Mouse (Mus musculus): ENCODE measurements around the gene Vipas39. TPM values are rescaled to one million over a fixed set of nuclear protein-coding genes. Genes with fewer than 3 reads are reported as not detected.

Gene Vipas39
- polyA plus RNA-seq, 1 experiment from 2014 or later = 8.2 TPM

GRCm38 (mm10) chr12:87266827-87267603 is 959 bp upstream of the Vipas39 start:
- peaks cover 25% of the 10 kb centered on the region for H3K4me1 ChIP-seq (replicated peaks)
- peak overlapping the region; percentile 84 for H3K4me3 ChIP-seq (replicated peaks)
- no peaks in the 10 kb centered on the region for H3K9me3 ChIP-seq (replicated peaks)
- ATAC-seq (ENCODE audit: insufficient read depth) = peak; percentile 41
- peak overlapping the region; percentile 94 for H3K27ac ChIP-seq (replicated peaks)
- WGBS (ENCODE audit: insufficient replicate concordance) = under 1% methylated on average over 31 of the region's 31 CpGs
- no peaks in the 10 kb centered on the region for H3K27me3 ChIP-seq
- H3K9ac ChIP-seq = peak overlapping the region; percentile 88
- peaks cover 47% of the 10 kb centered on the region for H3K36me3 ChIP-seq (replicated peaks)
- H3K4me2 ChIP-seq = peak overlapping the region; percentile 86

GRCm38 (mm10) chr12:87265444-87265843 is 612 bp downstream of the Vipas39 start:
- Histone ChIP-seq H3K4me1 (replicated peaks) (peaks cover 25% of the 10 kb centered on the region), H3K27me3 (no peaks in the 10 kb centered on the region), H3K27ac (replicated peaks) (peak overlapping the region; percentile 74), H3K36me3 (replicated peaks) (peaks cover 44% of the 10 kb centered on the region), H3K4me2 (peak overlapping the region; percentile 86), H3K9me3 (replicated peaks) (no peaks in the 10 kb centered on the region), H3K9ac (peak overlapping the region; percentile 88), H3K4me3 (replicated peaks) (peak overlapping the region; percentile 84)
- ATAC-seq (ENCODE audit: insufficient read depth) = no peak
- 21% methylated on average over 11 of the region's 11 CpGs for WGBS (ENCODE audit: insufficient replicate concordance)

GRCm38 (mm10) chr12:87260562-87260961 is 5.5 kb downstream of the Vipas39 start:
- no peak for ATAC-seq (ENCODE audit: insufficient read depth)
- H3K4me1 ChIP-seq (replicated peaks) = peaks cover 17% of the 10 kb centered on the region
- 81% methylated on average over 8 of the region's 8 CpGs for WGBS (ENCODE audit: insufficient replicate concordance)
- no peak overlapping the region for H3K9ac ChIP-seq
- no peak overlapping the region for H3K4me3 ChIP-seq (replicated peaks)
- peaks cover 44% of the 10 kb centered on the region for H3K36me3 ChIP-seq (replicated peaks)
- H3K27ac ChIP-seq (replicated peaks) = no peak overlapping the region
- H3K27me3 ChIP-seq = no peaks in the 10 kb centered on the region
- no peak overlapping the region for H3K4me2 ChIP-seq
- no peaks in the 10 kb centered on the region for H3K9me3 ChIP-seq (replicated peaks)

- Histone ChIP-seq H3K27ac (replicated peaks) (no peak overlapping the region), H3K4me2 (no peak overlapping the region), H3K36me3 (replicated peaks) (peaks cover 54% of the 10 kb centered on the region), H3K9ac (no peak overlapping the region), H3K4me3 (replicated peaks) (no peak overlapping the region), H3K4me1 (replicated peaks) (peaks cover 8% of the 10 kb centered on the region), H3K9me3 (replicated peaks) (no peaks in the 10 kb centered on the region), H3K27me3 (no peaks in the 10 kb centered on the region)
- ATAC-seq (ENCODE audit: insufficient read depth) = 0 out of 2 replicates have a peak, but pooled peaks have one; percentile 42
- 76% methylated on average over 5 of the region's 5 CpGs for WGBS (ENCODE audit: insufficient replicate concordance)
These were observed 9.4 kb downstream of the Vipas39 start for GRCm38 (mm10) chr12:87256629-87257028.

GRCm38 (mm10) chr12:87253878-87254277 is 12.2 kb downstream of the Vipas39 start:
- WGBS (ENCODE audit: insufficient replicate concordance) = 86% methylated on average over 6 of the region's 6 CpGs

GRCm38 (mm10) chr12:87250161-87250560 is 15.9 kb downstream of the Vipas39 start:
- 35% methylated on average over 6 of the region's 6 CpGs for WGBS (ENCODE audit: insufficient replicate concordance)
- H3K4me1 ChIP-seq (replicated peaks) = peaks cover 13% of the 10 kb centered on the region
- peak overlapping the region; percentile 7; the same call in 1 of the 2 replicates for H3K4me2 ChIP-seq
- H3K36me3 ChIP-seq (replicated peaks) = peaks cover 52% of the 10 kb centered on the region
- H3K27me3 ChIP-seq = no peaks in the 10 kb centered on the region
- peak; percentile 60; the same call in 1 of the 2 replicates for ATAC-seq (ENCODE audit: insufficient read depth)
- H3K27ac ChIP-seq (replicated peaks) = no peak overlapping the region
- H3K9ac ChIP-seq = no peak overlapping the region
- no peaks in the 10 kb centered on the region for H3K9me3 ChIP-seq (replicated peaks)
- H3K4me3 ChIP-seq (replicated peaks) = no peak overlapping the region

More at GRCm38 (mm10) chr12:87253878-87254277, 12.2 kb downstream of the Vipas39 start:
- H3K4me3 ChIP-seq (replicated peaks) = no peak overlapping the region
- H3K4me2 ChIP-seq = no peak overlapping the region
- no peaks in the 10 kb centered on the region for H3K9me3 ChIP-seq (replicated peaks)
- H3K36me3 ChIP-seq (replicated peaks) = peaks cover 48% of the 10 kb centered on the region
- H3K9ac ChIP-seq = no peak overlapping the region
- H3K4me1 ChIP-seq (replicated peaks) = peaks cover 20% of the 10 kb centered on the region
- H3K27ac ChIP-seq (replicated peaks) = no peak overlapping the region
- H3K27me3 ChIP-seq = no peaks in the 10 kb centered on the region
- no peak for ATAC-seq (ENCODE audit: insufficient read depth)

GRCm38 (mm10) chr12:87238632-87239031 is 27.4 kb downstream of the Vipas39 start, which contains the start of gene Noxred1:
Gene Noxred1, minus strand, starts transcription at chr12:87238732.
- Histone ChIP-seq H3K4me2 (no peak within 1 kb of the TSS), H3K9ac (no peak within 1 kb of the TSS), H3K4me3 (replicated peaks) (no peak within 1 kb of the TSS), H3K36me3 (replicated peaks) (peaks cover 33% of the 10 kb centered on the region), H3K9me3 (replicated peaks) (no peaks in the 10 kb centered on the region), H3K27me3 (no peaks in the 10 kb centered on the region), H3K4me1 (replicated peaks) (no peaks in the 10 kb centered on the region), H3K27ac (replicated peaks) (no peak within 1 kb of the TSS)
- ATAC-seq (ENCODE audit: insufficient read depth) = no peak
- WGBS (ENCODE audit: insufficient replicate concordance) = 84% methylated on average over 1 of the region's 1 CpGs

GRCm38 (mm10) chr12:87236882-87237483 is 29.1 kb downstream of the Vipas39 start:
- Histone ChIP-seq H3K36me3 (replicated peaks) (peaks cover 28% of the 10 kb centered on the region), H3K9me3 (replicated peaks) (no peaks in the 10 kb centered on the region), H3K4me3 (replicated peaks) (no peak overlapping the region), H3K27me3 (no peaks in the 10 kb centered on the region), H3K9ac (no peak overlapping the region), H3K4me1 (replicated peaks) (no peaks in the 10 kb centered on the region), H3K27ac (replicated peaks) (no peak overlapping the region), H3K4me2 (no peak overlapping the region)
- ATAC-seq (ENCODE audit: insufficient read depth) = no peak
- WGBS (ENCODE audit: insufficient replicate concordance) = 46% methylated on average over 5 of the region's 5 CpGs

GRCm38 (mm10) chr12:87230379-87230895 is 35.6 kb downstream of the Vipas39 start:
- no peaks in the 10 kb centered on the region for H3K36me3 ChIP-seq (replicated peaks)
- no peak overlapping the region for H3K4me3 ChIP-seq (replicated peaks)
- no peak overlapping the region for H3K4me2 ChIP-seq
- H3K9ac ChIP-seq = no peak overlapping the region
- H3K27ac ChIP-seq (replicated peaks) = no peak overlapping the region
- no peaks in the 10 kb centered on the region for H3K27me3 ChIP-seq
- ATAC-seq (ENCODE audit: insufficient read depth) = no peak
- H3K4me1 ChIP-seq (replicated peaks) = peaks cover 14% of the 10 kb centered on the region
- H3K9me3 ChIP-seq (replicated peaks) = no peaks in the 10 kb centered on the region

- H3K9me3 ChIP-seq (replicated peaks) = no peaks in the 10 kb centered on the region
- no peak overlapping the region for H3K27ac ChIP-seq (replicated peaks)
- peaks cover 20% of the 10 kb centered on the region for H3K4me1 ChIP-seq (replicated peaks)
- no peak overlapping the region for H3K4me2 ChIP-seq
- no peaks in the 10 kb centered on the region for H3K36me3 ChIP-seq (replicated peaks)
- no peaks in the 10 kb centered on the region for H3K27me3 ChIP-seq
- WGBS (ENCODE audit: insufficient replicate concordance) = 73% methylated on average over 2 of the region's 2 CpGs
- H3K9ac ChIP-seq = no peak overlapping the region
- H3K4me3 ChIP-seq (replicated peaks) = no peak overlapping the region
- no peak for ATAC-seq (ENCODE audit: insufficient read depth)
These were observed 36.4 kb downstream of the Vipas39 start for GRCm38 (mm10) chr12:87229633-87230032.

GRCm38 (mm10) chr12:87226801-87227200 is 39.3 kb downstream of the Vipas39 start:
- WGBS (ENCODE audit: insufficient replicate concordance) = 33% methylated on average over 7 of the region's 7 CpGs
- no peak overlapping the region for H3K4me2 ChIP-seq
- no peak overlapping the region for H3K27ac ChIP-seq (replicated peaks)
- no peaks in the 10 kb centered on the region for H3K36me3 ChIP-seq (replicated peaks)
- ATAC-seq (ENCODE audit: insufficient read depth) = no peak
- H3K4me1 ChIP-seq (replicated peaks) = peaks cover 21% of the 10 kb centered on the region
- no peaks in the 10 kb centered on the region for H3K9me3 ChIP-seq (replicated peaks)
- H3K27me3 ChIP-seq = no peaks in the 10 kb centered on the region
- no peak overlapping the region for H3K9ac ChIP-seq
- H3K4me3 ChIP-seq (replicated peaks) = no peak overlapping the region
